Mouse (Mus musculus): Measurements from ENCODE around the gene Sh3bp5. TPM values are rescaled to one million over a fixed set of nuclear protein-coding genes. Genes with fewer than 3 reads are reported as not detected.

Gene Sh3bp5
- polyA plus RNA-seq, 1 experiment from 2014 or later: 26.7 TPM

- 64% methylated on average over 5 of the region's 5 CpGs for whole genome bisulfite sequencing
- ATAC-seq (ENCODE audit: insufficient number of reproducible peaks, low FRiP score, low TSS enrichment, low read depth) (no peak), DNase-seq (ENCODE audit: low spot score) (no peak)
- H3K4me2 ChIP-seq (ENCODE audit: low read depth, severe bottlenecking): no peak overlapping the region
- peaks cover 10% of the 10 kb centered on the region for H3K4me1 ChIP-seq (ENCODE audit: control insufficient read depth, insufficient read depth, low read length)
- H3K9me3 ChIP-seq (ENCODE audit: control insufficient read depth, low read length): no peaks in the 10 kb centered on the region
- no peak overlapping the region for H3K27ac ChIP-seq (replicated peaks; ENCODE audit: low read depth, low read length)
- no peaks in the 10 kb centered on the region for H3K27me3 ChIP-seq (ENCODE audit: control insufficient read depth, insufficient read depth, low read length)
- peaks cover 11% of the 10 kb centered on the region; the same call in 1 of the 2 replicates for H3K36me3 ChIP-seq (ENCODE audit: control insufficient read depth, insufficient read depth, low read length)
- H3K9ac ChIP-seq (ENCODE audit: low read length): no peak overlapping the region
- no peak overlapping the region for H3K4me3 ChIP-seq (ENCODE audit: low read depth, low read length)
Measured at GRCm38 (mm10) chr14:31429004-31429395, 6.9 kb downstream of the Sh3bp5 start.

- Histone ChIP-seq H3K4me2 (ENCODE audit: low read depth, severe bottlenecking) (no peak overlapping the region), H3K4me3 (ENCODE audit: low read depth, low read length) (no peak overlapping the region), H3K9ac (ENCODE audit: low read length) (no peak overlapping the region), H3K27ac (replicated peaks; ENCODE audit: low read depth, low read length) (no peak overlapping the region), H3K27me3 (ENCODE audit: control insufficient read depth, insufficient read depth, low read length) (no peaks in the 10 kb centered on the region), H3K4me1 (ENCODE audit: control insufficient read depth, insufficient read depth, low read length) (peaks cover 7% of the 10 kb centered on the region; the same call in 1 of the 2 replicates), H3K36me3 (ENCODE audit: control insufficient read depth, insufficient read depth, low read length) (peaks cover 11% of the 10 kb centered on the region; the same call in 1 of the 2 replicates), H3K9me3 (ENCODE audit: control insufficient read depth, low read length) (no peaks in the 10 kb centered on the region)
- ATAC-seq (ENCODE audit: insufficient number of reproducible peaks, low FRiP score, low TSS enrichment, low read depth): no peak
- 77% methylated on average over 15 of the region's 15 CpGs for WGBS
- no peak for DNase-seq (ENCODE audit: low spot score)
Measured at GRCm38 (mm10) chr14:31428211-31429003, 7.5 kb downstream of the Sh3bp5 start.

GRCm38 (mm10) chr14:31422961-31423791, 12.7 kb downstream of the Sh3bp5 start:
- Histone ChIP-seq H3K27ac (replicated peaks; ENCODE audit: low read depth, low read length) (no peak overlapping the region), H3K4me1 (ENCODE audit: control insufficient read depth, insufficient read depth, low read length) (0 out of 2 replicates have a peak, but pooled peaks cover 2% of the 10 kb centered on the region), H3K4me3 (ENCODE audit: low read depth, low read length) (no peak overlapping the region), H3K36me3 (ENCODE audit: control insufficient read depth, insufficient read depth, low read length) (peaks cover 11% of the 10 kb centered on the region; the same call in 1 of the 2 replicates), H3K4me2 (ENCODE audit: low read depth, severe bottlenecking) (no peak overlapping the region), H3K9me3 (ENCODE audit: control insufficient read depth, low read length) (no peaks in the 10 kb centered on the region), H3K9ac (ENCODE audit: low read length) (no peak overlapping the region), H3K27me3 (ENCODE audit: control insufficient read depth, insufficient read depth, low read length) (no peaks in the 10 kb centered on the region)
- ATAC-seq (ENCODE audit: insufficient number of reproducible peaks, low FRiP score, low TSS enrichment, low read depth) (no peak), DNase-seq (ENCODE audit: low spot score) (no peak)
- 85% methylated on average over 11 of the region's 11 CpGs for WGBS

GRCm38 (mm10) chr14:31422395-31422794, 13.5 kb downstream of the Sh3bp5 start:
- DNase-seq (ENCODE audit: low spot score) (no peak), ATAC-seq (ENCODE audit: insufficient number of reproducible peaks, low FRiP score, low TSS enrichment, low read depth) (no peak)
- peaks cover 11% of the 10 kb centered on the region; the same call in 1 of the 2 replicates for H3K36me3 ChIP-seq (ENCODE audit: control insufficient read depth, insufficient read depth, low read length)
- no peak overlapping the region for H3K9ac ChIP-seq (ENCODE audit: low read length)
- H3K4me2 ChIP-seq (ENCODE audit: low read depth, severe bottlenecking): no peak overlapping the region
- 94% methylated on average over 5 of the region's 5 CpGs for WGBS
- H3K4me3 ChIP-seq (ENCODE audit: low read depth, low read length): no peak overlapping the region
- H3K27ac ChIP-seq (replicated peaks; ENCODE audit: low read depth, low read length): no peak overlapping the region
- H3K4me1 ChIP-seq (ENCODE audit: control insufficient read depth, insufficient read depth, low read length): peaks cover 2% of the 10 kb centered on the region; the same call in 1 of the 2 replicates
- H3K9me3 ChIP-seq (ENCODE audit: control insufficient read depth, low read length): no peaks in the 10 kb centered on the region
- H3K27me3 ChIP-seq (ENCODE audit: control insufficient read depth, insufficient read depth, low read length): no peaks in the 10 kb centered on the region

GRCm38 (mm10) chr14:31421509-31422295, 14.2 kb downstream of the Sh3bp5 start:
- Histone ChIP-seq H3K36me3 (ENCODE audit: control insufficient read depth, insufficient read depth, low read length) (peaks cover 9% of the 10 kb centered on the region; the same call in 1 of the 2 replicates), H3K27ac (replicated peaks; ENCODE audit: low read depth, low read length) (no peak overlapping the region), H3K9me3 (ENCODE audit: control insufficient read depth, low read length) (no peaks in the 10 kb centered on the region), H3K27me3 (ENCODE audit: control insufficient read depth, insufficient read depth, low read length) (no peaks in the 10 kb centered on the region), H3K4me1 (ENCODE audit: control insufficient read depth, insufficient read depth, low read length) (peaks cover 2% of the 10 kb centered on the region; the same call in 1 of the 2 replicates), H3K9ac (ENCODE audit: low read length) (no peak overlapping the region), H3K4me3 (ENCODE audit: low read depth, low read length) (no peak overlapping the region), H3K4me2 (ENCODE audit: low read depth, severe bottlenecking) (no peak overlapping the region)
- no peak for ATAC-seq (ENCODE audit: insufficient number of reproducible peaks, low FRiP score, low TSS enrichment, low read depth)
- no peak for DNase-seq (ENCODE audit: low spot score)
- WGBS: 90% methylated on average over 18 of the region's 18 CpGs

- Histone ChIP-seq H3K4me3 (ENCODE audit: low read depth, low read length) (no peak overlapping the region), H3K36me3 (ENCODE audit: control insufficient read depth, insufficient read depth, low read length) (peaks cover 3% of the 10 kb centered on the region; the same call in 1 of the 2 replicates), H3K27me3 (ENCODE audit: control insufficient read depth, insufficient read depth, low read length) (no peaks in the 10 kb centered on the region), H3K4me2 (ENCODE audit: low read depth, severe bottlenecking) (no peak overlapping the region), H3K27ac (replicated peaks; ENCODE audit: low read depth, low read length) (no peak overlapping the region), H3K9me3 (ENCODE audit: control insufficient read depth, low read length) (no peaks in the 10 kb centered on the region), H3K4me1 (ENCODE audit: control insufficient read depth, insufficient read depth, low read length) (peaks cover 2% of the 10 kb centered on the region; the same call in 1 of the 2 replicates), H3K9ac (ENCODE audit: low read length) (no peak overlapping the region)
- DNase-seq (ENCODE audit: low spot score) (no peak), ATAC-seq (ENCODE audit: insufficient number of reproducible peaks, low FRiP score, low TSS enrichment, low read depth) (no peak)
- WGBS: 82% methylated on average over 7 of the region's 7 CpGs
Measured at GRCm38 (mm10) chr14:31420985-31421384, 14.9 kb downstream of the Sh3bp5 start.

- Histone ChIP-seq H3K36me3 (ENCODE audit: control insufficient read depth, insufficient read depth, low read length) (no peaks in the 10 kb centered on the region), H3K4me3 (ENCODE audit: low read depth, low read length) (no peak overlapping the region), H3K4me2 (ENCODE audit: low read depth, severe bottlenecking) (no peak overlapping the region), H3K4me1 (ENCODE audit: control insufficient read depth, insufficient read depth, low read length) (peaks cover 2% of the 10 kb centered on the region; the same call in 1 of the 2 replicates), H3K9ac (ENCODE audit: low read length) (no peak overlapping the region), H3K9me3 (ENCODE audit: control insufficient read depth, low read length) (no peaks in the 10 kb centered on the region), H3K27me3 (ENCODE audit: control insufficient read depth, insufficient read depth, low read length) (no peaks in the 10 kb centered on the region), H3K27ac (replicated peaks; ENCODE audit: low read depth, low read length) (no peak overlapping the region)
- no peak for DNase-seq (ENCODE audit: low spot score)
- 86% methylated on average over 7 of the region's 7 CpGs for WGBS
- ATAC-seq (ENCODE audit: insufficient number of reproducible peaks, low FRiP score, low TSS enrichment, low read depth): no peak
Measured at GRCm38 (mm10) chr14:31420562-31420961, 15.3 kb downstream of the Sh3bp5 start.

GRCm38 (mm10) chr14:31420135-31420534, 15.7 kb downstream of the Sh3bp5 start:
- no peak overlapping the region for H3K27ac ChIP-seq (replicated peaks; ENCODE audit: low read depth, low read length)
- H3K9me3 ChIP-seq (ENCODE audit: control insufficient read depth, low read length): no peaks in the 10 kb centered on the region
- 92% methylated on average over 8 of the region's 8 CpGs for WGBS
- H3K4me2 ChIP-seq (ENCODE audit: low read depth, severe bottlenecking): no peak overlapping the region
- ATAC-seq (ENCODE audit: insufficient number of reproducible peaks, low FRiP score, low TSS enrichment, low read depth) (no peak), DNase-seq (ENCODE audit: low spot score) (no peak)
- no peak overlapping the region for H3K4me3 ChIP-seq (ENCODE audit: low read depth, low read length)
- H3K27me3 ChIP-seq (ENCODE audit: control insufficient read depth, insufficient read depth, low read length): no peaks in the 10 kb centered on the region
- H3K9ac ChIP-seq (ENCODE audit: low read length): no peak overlapping the region
- H3K36me3 ChIP-seq (ENCODE audit: control insufficient read depth, insufficient read depth, low read length): no peaks in the 10 kb centered on the region
- peaks cover 2% of the 10 kb centered on the region; the same call in 1 of the 2 replicates for H3K4me1 ChIP-seq (ENCODE audit: control insufficient read depth, insufficient read depth, low read length)

Data from limb, embryonic 11.5 days (tissue).